Mouse (Mus musculus) heart, embryonic 11.5 days (tissue): ENCODE measurements around the gene D630003M21Rik. TPM values are rescaled to one million over a fixed set of nuclear protein-coding genes. Genes with fewer than 3 reads are reported as not detected.

ENCODE experiments used
- ATAC-seq: fragments of 200-750 bp; cut with Nextera tagmentation; replicated peaks from 2 replicates; pipeline ENCODE4 v1.8.0; 2017; ENCODE audit warnings: moderate library complexity; ENCODE audit not compliant: insufficient number of reproducible peaks, low FRiP score, low TSS enrichment
- H3K27ac ChIP-seq: fragments of 300-500 bp; sonication (generic); 2 replicates; pipeline ENCODE4 v1.5.1; 2014; ENCODE audit warnings: mild to moderate bottlenecking, low read depth, low read length
- H3K27me3 ChIP-seq: fragments of 300-500 bp; sonication (generic); 2 replicates; pipeline ENCODE4 v1.6.1; 2014; ENCODE audit warnings: mild to moderate bottlenecking, low read length, mixed read lengths; ENCODE audit not compliant: control insufficient read depth, insufficient read depth
- H3K36me3 ChIP-seq: fragments of 300-500 bp; sonication (generic); 2 replicates; pipeline ENCODE4 v1.6.1; 2014; ENCODE audit warnings: mild to moderate bottlenecking, low read length, moderate library complexity, mixed read lengths; ENCODE audit not compliant: control insufficient read depth, insufficient read depth
- H3K4me1 ChIP-seq: fragments of 300-500 bp; sonication (generic); 2 replicates; pipeline ENCODE4 v1.6.1; 2014; ENCODE audit warnings: low read length; ENCODE audit not compliant: control insufficient read depth, insufficient read depth
- H3K4me2 ChIP-seq: fragments of 300-500 bp; sonication (generic); 2 replicates; pipeline ENCODE4 v1.6.1; 2014; ENCODE audit warnings: mild to moderate bottlenecking, moderate library complexity
- H3K4me3 ChIP-seq: fragments of 300-500 bp; sonication (generic); 2 replicates; pipeline ENCODE4 v1.5.1; 2014; ENCODE audit warnings: low read depth, low read length
- H3K9ac ChIP-seq: fragments of 300-500 bp; sonication (generic); 2 replicates; pipeline ENCODE4 v1.6.1; 2014; ENCODE audit warnings: mild to moderate bottlenecking, low read depth, low read length, moderate library complexity
- H3K9me3 ChIP-seq: fragments of 300-500 bp; sonication (generic); replicated peaks from 2 replicates; pipeline ENCODE4 v1.6.1; 2016; ENCODE audit warnings: low read length; ENCODE audit not compliant: control insufficient read depth
- WGBS: fragments of 180-500 bp; shearing (Covaris S2); extraction: QIAGEN DNeasy Blood & Tissue Kit; methylation state at CpG from one replicate; pipeline ENCODE4 v1.1.7; 2014; ENCODE audit not compliant: insufficient replicate concordance; 5-methylcytosine and 5-hydroxymethylcytosine counted together
- polyA plus RNA-seq: library from polyadenylated mRNA; unstranded; fragments of >200 nt; fragmentation: Nextera tagmentation; extraction: Ambion mirVana; gene quantifications from 2 replicates; pipeline ENCODE4 v1.2.1, GENCODE M21; 2014

Gene D630003M21Rik
- polyA plus RNA-seq, 1 experiment from 2014 or later = 0.57 TPM

DNA sequence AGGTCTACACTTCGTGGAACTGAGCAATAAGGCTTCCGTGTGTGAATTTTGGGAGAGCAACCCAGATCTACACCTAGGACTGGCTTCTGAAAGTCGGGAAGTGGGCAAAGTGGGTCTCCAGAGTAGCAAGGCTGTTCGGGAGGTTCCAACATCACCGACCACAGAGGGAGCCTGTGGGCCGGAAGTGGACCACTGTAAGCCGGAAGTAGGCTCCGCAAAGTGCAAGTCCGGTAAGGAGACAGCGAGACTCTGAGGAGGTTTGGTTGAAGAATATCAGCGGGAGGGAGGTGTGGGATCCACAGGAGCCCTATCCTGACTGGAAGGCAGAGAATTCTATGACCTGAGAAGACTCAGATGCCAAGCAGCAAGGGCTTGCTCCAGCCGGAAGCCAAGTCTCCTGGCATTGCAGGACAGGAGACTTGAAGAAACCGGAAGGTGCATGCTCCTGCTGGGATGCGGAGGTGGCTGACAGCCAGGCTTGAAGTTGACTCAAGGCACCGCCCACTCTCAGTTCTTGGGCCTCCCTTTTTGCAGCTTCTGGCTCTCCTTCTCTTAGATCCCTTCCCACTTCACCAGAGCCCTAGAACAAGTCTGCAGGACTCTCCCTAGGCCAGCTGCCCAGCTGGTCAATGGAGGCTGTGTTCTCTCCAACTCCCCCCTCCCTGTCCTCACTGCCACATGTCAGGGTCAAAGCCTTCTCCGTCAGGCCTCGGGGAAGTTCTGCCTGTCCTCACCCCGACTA lies 14.3 kb upstream of the D630003M21Rik start:
- H3K27ac ChIP-seq = no peak overlapping the region
- WGBS = 73% methylated on average over 18 of the region's 18 CpGs

GRCm38 (mm10) chr2:158242170-158242896 lies 13.3 kb upstream of the D630003M21Rik start:
- no peak overlapping the region for H3K9ac ChIP-seq
- no peaks in the 10 kb centered on the region for H3K9me3 ChIP-seq
- no peaks in the 10 kb centered on the region for H3K36me3 ChIP-seq
- no peak overlapping the region for H3K4me2 ChIP-seq
- ATAC-seq = no peak
- no peaks in the 10 kb centered on the region for H3K27me3 ChIP-seq
- H3K27ac ChIP-seq = no peak overlapping the region
- H3K4me1 ChIP-seq = no peaks in the 10 kb centered on the region
- H3K4me3 ChIP-seq = no peak overlapping the region
- 84% methylated on average over 18 of the region's 18 CpGs for WGBS

More for the DNA sequence above, 14.3 kb upstream of the D630003M21Rik start:
- Histone ChIP-seq H3K4me2 (no peak overlapping the region), H3K4me3 (no peak overlapping the region), H3K4me1 (peaks cover 2% of the 10 kb centered on the region; the same call in 1 of the 2 replicates), H3K36me3 (no peaks in the 10 kb centered on the region), H3K27me3 (no peaks in the 10 kb centered on the region), H3K9ac (no peak overlapping the region), H3K9me3 (no peaks in the 10 kb centered on the region)
- ATAC-seq = no peak

GRCm38 (mm10) chr2:158241126-158241738 lies 12.2 kb upstream of the D630003M21Rik start:
- Histone ChIP-seq H3K27ac (no peak overlapping the region), H3K4me2 (no peak overlapping the region), H3K27me3 (no peaks in the 10 kb centered on the region), H3K9ac (no peak overlapping the region), H3K4me3 (no peak overlapping the region), H3K9me3 (no peaks in the 10 kb centered on the region), H3K36me3 (no peaks in the 10 kb centered on the region), H3K4me1 (no peaks in the 10 kb centered on the region)
- WGBS = 66% methylated on average over 5 of the region's 5 CpGs
- no peak for ATAC-seq

DNA sequence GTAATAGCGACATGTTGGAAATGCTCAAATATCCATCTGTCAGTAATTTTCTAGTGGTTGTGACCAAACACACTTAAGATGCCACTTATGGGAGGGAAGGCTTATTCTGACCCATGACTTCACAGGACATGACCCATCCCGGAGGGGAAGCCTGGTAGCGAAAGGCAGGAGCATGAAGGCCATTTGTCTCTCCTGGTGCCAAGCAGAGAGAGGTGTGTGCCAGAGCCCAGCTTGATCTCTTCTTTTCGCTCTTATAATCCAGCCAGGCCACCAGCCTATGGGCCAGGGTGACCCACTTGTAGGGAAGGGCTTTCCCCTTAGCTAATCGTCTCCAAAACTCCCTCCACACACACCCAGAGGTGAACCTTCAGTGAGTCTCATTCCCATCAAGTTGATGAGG lies 9.1 kb upstream of the D630003M21Rik start:
- no peak for ATAC-seq
- Histone ChIP-seq H3K4me3 (no peak overlapping the region), H3K27me3 (no peaks in the 10 kb centered on the region)

DNA sequence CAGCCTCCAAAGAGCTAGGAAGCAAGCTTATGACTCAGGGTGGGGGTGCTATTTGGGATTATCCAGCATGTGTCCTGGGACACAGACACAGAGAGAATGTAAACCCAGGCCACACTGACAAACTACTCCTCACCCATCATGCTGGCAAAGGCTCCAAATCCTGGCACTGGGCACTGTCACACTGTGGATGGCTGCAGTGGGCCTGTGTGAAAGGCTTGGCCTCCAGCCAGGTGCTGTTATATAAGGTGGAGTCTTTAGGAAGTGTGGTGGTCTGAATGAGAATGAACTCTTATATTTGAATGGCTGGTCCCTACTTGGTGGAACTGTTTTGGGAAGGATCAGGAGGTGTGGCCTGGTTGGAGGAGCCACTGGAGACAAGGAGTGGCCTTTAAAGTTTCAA lies 7.7 kb upstream of the D630003M21Rik start:
- Histone ChIP-seq H3K4me3 (no peak overlapping the region), H3K36me3 (no peaks in the 10 kb centered on the region), H3K27ac (no peak overlapping the region), H3K9me3 (no peaks in the 10 kb centered on the region), H3K4me1 (no peaks in the 10 kb centered on the region), H3K27me3 (no peaks in the 10 kb centered on the region), H3K9ac (no peak overlapping the region), H3K4me2 (no peak overlapping the region)
- no peak for ATAC-seq

More for the DNA sequence above, 9.1 kb upstream of the D630003M21Rik start:
- Histone ChIP-seq H3K9ac (no peak overlapping the region), H3K4me2 (no peak overlapping the region), H3K9me3 (no peaks in the 10 kb centered on the region), H3K4me1 (no peaks in the 10 kb centered on the region), H3K36me3 (no peaks in the 10 kb centered on the region), H3K27ac (no peak overlapping the region)
- 76% methylated on average over 5 of the region's 5 CpGs for WGBS

GRCm38 (mm10) chr2:158233106-158233505 lies 4.1 kb upstream of the D630003M21Rik start:
- no peak overlapping the region for H3K27ac ChIP-seq
- H3K4me1 ChIP-seq = peaks cover 3% of the 10 kb centered on the region; the same call in 1 of the 2 replicates
- H3K4me3 ChIP-seq = no peak overlapping the region
- ATAC-seq = no peak
- 59% methylated on average over 3 of the region's 3 CpGs for WGBS
- H3K4me2 ChIP-seq = no peak overlapping the region
- H3K9me3 ChIP-seq = no peaks in the 10 kb centered on the region
- H3K36me3 ChIP-seq = no peaks in the 10 kb centered on the region
- H3K9ac ChIP-seq = no peak overlapping the region
- peaks cover 9% of the 10 kb centered on the region for H3K27me3 ChIP-seq

DNA sequence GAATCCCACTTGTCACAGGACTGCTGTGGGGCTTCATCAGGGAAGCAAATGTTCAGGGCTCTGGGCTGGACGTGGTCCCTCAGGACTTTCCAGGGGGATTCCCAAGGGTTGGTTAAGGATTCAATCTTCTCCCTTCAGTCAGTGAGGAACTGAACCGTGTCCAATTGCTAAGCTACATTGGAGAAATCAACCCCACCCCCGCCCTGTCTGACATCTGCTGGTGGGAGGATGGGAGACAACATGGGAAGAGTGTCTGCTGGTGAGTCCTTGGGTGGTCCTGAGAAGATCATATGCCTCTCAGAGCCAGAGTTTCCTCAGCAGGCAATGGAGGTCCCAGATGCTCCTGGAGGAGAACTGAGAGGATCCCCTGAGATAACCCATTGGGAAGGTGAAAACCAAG lies 3.4 kb upstream of the D630003M21Rik start:
- Histone ChIP-seq H3K36me3 (no peaks in the 10 kb centered on the region), H3K4me2 (no peak overlapping the region), H3K9ac (no peak overlapping the region), H3K27ac (no peak overlapping the region), H3K4me3 (no peak overlapping the region), H3K27me3 (peaks cover 15% of the 10 kb centered on the region), H3K4me1 (peaks cover 3% of the 10 kb centered on the region; the same call in 1 of the 2 replicates), H3K9me3 (no peaks in the 10 kb centered on the region)
- WGBS = 60% methylated on average over 3 of the region's 3 CpGs
- ATAC-seq = no peak

GRCm38 (mm10) chr2:158231071-158231470 lies 2.0 kb upstream of the D630003M21Rik start:
- H3K27ac ChIP-seq = no peak overlapping the region
- WGBS = 43% methylated on average over 5 of the region's 5 CpGs

More at GRCm38 (mm10) chr2:158231071-158231470, 2.0 kb upstream of the D630003M21Rik start:
- no peak overlapping the region for H3K4me3 ChIP-seq
- peaks cover 16% of the 10 kb centered on the region for H3K27me3 ChIP-seq
- no peaks in the 10 kb centered on the region for H3K36me3 ChIP-seq
- no peak overlapping the region for H3K9ac ChIP-seq
- H3K4me2 ChIP-seq = no peak overlapping the region
- no peak for ATAC-seq
- no peaks in the 10 kb centered on the region for H3K9me3 ChIP-seq
- H3K4me1 ChIP-seq = peaks cover 3% of the 10 kb centered on the region; the same call in 1 of the 2 replicates
